Mouse (Mus musculus) ovary, adult 18-20 months (tissue): ENCODE results near the gene Prkar1a.

ENCODE experiments used
- DNase-seq: peaks from one replicate; pipeline ENCODE4 v3.0.0; 2022; ENCODE audit warnings: low spot score, mixed read lengths

Gene Prkar1a

GRCm38 (mm10) chr11:109706055-109706412, 56.8 kb downstream of the Prkar1a start:
- peak; percentile 57 for DNase-seq

GRCm38 (mm10) chr11:109706586-109706985, 57.4 kb downstream of the Prkar1a start:
- DNase-seq: no peak

DNA sequence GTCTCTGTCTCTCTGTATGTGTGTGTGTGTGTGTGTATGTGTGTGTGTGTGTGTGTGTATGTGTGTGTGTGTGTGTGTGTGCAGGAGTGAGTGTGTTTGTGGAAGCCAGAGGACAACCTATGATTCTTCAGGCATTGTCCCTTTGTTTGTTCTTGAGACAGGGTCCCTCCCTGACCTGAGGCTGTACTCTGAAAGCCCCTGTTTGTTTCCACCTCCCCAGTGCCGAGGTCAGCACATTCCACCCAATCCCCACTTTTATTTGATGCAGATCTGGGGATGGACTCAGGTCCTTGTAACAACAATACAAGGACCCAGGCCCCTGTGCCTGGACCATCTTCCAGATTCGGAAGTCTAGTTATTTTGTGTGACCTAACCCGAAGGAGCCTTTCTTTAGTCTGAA, 58.2 kb downstream of the Prkar1a start:
- DNase-seq: no peak

- DNase-seq: no peak
These were observed 59.6 kb downstream of the Prkar1a start for GRCm38 (mm10) chr11:109708786-109709185.

DNA sequence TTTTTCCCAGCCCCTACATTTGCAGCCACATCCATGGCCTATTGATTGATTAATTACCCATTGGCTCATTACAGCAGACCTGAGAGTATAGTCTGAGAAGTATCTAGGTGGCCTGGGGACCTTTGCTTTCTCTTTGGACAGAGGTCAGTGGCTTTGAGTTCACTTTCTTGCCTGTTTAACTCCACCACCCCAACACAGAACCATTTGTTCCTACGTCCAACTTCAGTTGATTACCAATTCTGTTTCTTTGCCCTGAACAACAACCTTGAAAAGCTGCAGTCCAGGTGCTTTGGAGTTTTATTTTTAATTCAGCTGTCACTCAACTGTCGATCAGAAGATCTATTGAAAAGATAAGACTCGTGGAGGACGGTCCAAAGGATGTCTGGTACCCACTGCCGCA, 60.3 kb downstream of the Prkar1a start:
- no peak for DNase-seq

DNA sequence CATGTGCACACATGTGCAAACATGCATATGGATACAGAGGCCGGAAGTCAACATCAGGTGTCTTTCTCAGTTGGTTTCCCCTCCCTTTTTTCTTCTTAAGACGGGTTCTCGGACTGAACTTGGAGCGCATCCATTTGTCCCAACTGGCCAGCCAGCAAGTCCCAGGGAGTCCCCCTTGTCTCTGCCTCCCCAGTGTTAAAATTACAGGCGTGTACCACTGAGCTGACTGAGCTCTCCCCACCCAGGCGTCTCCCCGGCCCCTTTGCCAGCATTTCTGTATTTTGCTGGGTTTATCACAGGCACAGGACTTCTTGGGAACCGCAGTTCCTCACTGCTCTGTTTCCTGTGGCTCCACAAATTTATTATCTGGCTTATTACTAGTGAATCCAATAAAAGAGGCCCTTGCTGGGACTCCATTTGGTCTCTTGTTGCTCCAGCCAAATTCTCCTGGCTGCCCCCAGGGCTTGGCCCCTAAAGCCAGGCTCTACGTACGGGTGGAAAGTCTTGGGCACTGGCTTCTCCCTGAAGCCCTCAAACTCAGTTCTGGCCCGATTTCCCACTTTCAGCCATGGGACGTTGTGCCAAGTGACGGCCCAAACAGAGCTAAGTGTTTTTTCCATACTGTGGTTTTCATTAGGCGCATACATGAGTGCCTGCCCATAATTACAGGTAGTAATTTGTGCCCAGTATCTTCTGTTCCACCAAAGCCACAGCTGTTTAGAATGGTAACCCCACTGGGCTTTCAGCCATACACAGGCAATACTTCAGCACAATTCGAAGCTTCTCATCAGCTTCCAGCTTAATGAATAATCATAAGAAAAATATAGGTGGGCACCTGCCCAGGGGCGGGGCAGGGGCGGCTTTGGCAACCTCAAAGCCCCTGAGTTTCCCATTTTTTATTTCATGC, 65.4 kb downstream of the Prkar1a start:
- DNase-seq: no peak

- no peak for DNase-seq
These were observed 66.1 kb downstream of the Prkar1a start for GRCm38 (mm10) chr11:109715311-109715781.

DNA sequence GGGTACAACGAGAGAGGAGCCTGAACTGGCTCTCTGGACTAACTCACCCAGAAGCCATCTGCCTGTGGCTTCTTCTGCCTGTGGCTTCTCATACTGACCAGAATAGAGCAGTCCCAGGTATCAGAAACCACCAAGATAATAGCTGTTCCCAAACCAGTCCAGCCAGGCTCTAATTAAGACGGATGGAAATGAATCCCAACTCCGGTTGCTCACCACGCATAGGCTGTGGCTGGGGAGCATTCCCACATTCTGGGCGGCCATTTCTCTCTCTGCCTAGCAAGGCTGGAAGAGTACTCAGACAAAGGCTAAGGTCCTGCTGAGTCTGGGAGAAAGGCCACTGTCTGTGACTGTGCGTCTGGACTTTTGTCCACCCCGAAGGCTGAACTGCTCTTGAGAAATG, 67.8 kb downstream of the Prkar1a start:
- DNase-seq: no peak

DNA sequence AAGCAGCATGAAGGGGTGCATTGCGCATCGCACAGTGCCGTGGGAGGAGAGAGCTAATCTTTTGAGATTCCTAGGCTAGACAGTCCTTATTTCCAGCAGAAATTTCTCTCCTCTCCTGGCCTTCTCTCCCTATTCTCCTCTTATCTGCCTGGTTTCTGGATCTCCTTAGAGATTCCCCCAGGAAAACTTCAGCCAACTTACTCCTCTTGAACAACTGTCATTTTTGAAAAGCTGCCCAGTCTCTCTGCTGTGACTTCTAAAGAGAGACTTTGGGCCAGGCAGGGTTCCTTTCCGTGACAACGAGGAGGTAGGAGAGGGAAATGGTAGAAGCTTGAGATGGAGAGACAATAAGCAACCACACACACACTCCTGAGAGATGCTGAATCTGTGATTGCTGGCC, 68.2 kb downstream of the Prkar1a start:
- no peak for DNase-seq

GRCm38 (mm10) chr11:109717966-109718895, 69.0 kb downstream of the Prkar1a start:
- no peak for DNase-seq
